Mouse (Mus musculus) intestine, postnatal 0 days (tissue): ENCODE data around the gene Trp53rkb. TPM values are rescaled to one million over a fixed set of nuclear protein-coding genes. Genes with fewer than 3 reads are reported as not detected.
A peak's percentile ranks its signal among the peaks of the same experiment; 100 is the strongest.

Source experiments
- ATAC-seq: fragments of 200-750 bp; cut with Nextera tagmentation; 2 replicates; pipeline ENCODE4 v1.8.0; 2017; ENCODE audit warnings: mild to moderate bottlenecking, moderate TSS enrichment, moderate library complexity
- H3K27ac ChIP-seq: fragments of 300-500 bp; sonication (generic); 2 replicates; pipeline ENCODE4 v1.5.1; 2014; ENCODE audit warnings: mild to moderate bottlenecking, low read depth, low read length, moderate library complexity
- H3K27me3 ChIP-seq: fragments of 300-500 bp; sonication (generic); replicated peaks from 2 replicates; pipeline ENCODE4 v1.6.1; 2014; ENCODE audit warnings: low read length, mixed read lengths; ENCODE audit not compliant: control insufficient read depth, insufficient read depth
- H3K36me3 ChIP-seq: fragments of 300-500 bp; sonication (generic); 2 replicates; pipeline ENCODE4 v1.6.1; 2014; ENCODE audit warnings: mild to moderate bottlenecking, moderate library complexity; ENCODE audit not compliant: control insufficient read depth, insufficient read depth
- H3K4me1 ChIP-seq: fragments of 300-500 bp; sonication (generic); replicated peaks from 2 replicates; pipeline ENCODE4 v1.6.1; 2014; ENCODE audit warnings: antibody characterized with exemption, low read length, mixed read lengths; ENCODE audit not compliant: control insufficient read depth, insufficient read depth
- H3K4me2 ChIP-seq: fragments of 300-500 bp; sonication (generic); replicated peaks from 2 replicates; pipeline ENCODE4 v1.6.1; 2014; ENCODE audit warnings: low read depth, mild to moderate bottlenecking, moderate library complexity
- H3K4me3 ChIP-seq: fragments of 300-500 bp; sonication (generic); 2 replicates; pipeline ENCODE4 v1.5.1; 2014; ENCODE audit warnings: low read depth, low read length
- H3K9ac ChIP-seq: fragments of 300-500 bp; sonication (generic); 2 replicates; pipeline ENCODE4 v1.6.1; 2014; ENCODE audit warnings: mild to moderate bottlenecking, low read depth, low read length
- H3K9me3 ChIP-seq: fragments of 300-500 bp; sonication (generic); 2 replicates; pipeline ENCODE4 v1.6.1; 2016; ENCODE audit warnings: mixed run types; ENCODE audit not compliant: control insufficient read depth
- CTCF ChIP-seq: sonication (generic); IDR thresholded peaks from 2 replicates; pipeline ENCODE4 v1.5.1; 2016; ENCODE audit warnings: low read depth, mild to moderate bottlenecking, control low read depth, antibody characterized with exemption, moderate library complexity
- WGBS: fragments of 180-500 bp; shearing (Covaris S2); extraction: QIAGEN DNeasy Blood & Tissue Kit; methylation state at CpG from one replicate; pipeline ENCODE4 v1.1.7; 2014; 5-methylcytosine and 5-hydroxymethylcytosine counted together
- polyA plus RNA-seq: library from polyadenylated mRNA; unstranded; fragments of >200 nt; fragmentation: Nextera tagmentation; extraction: Ambion mirVana; gene quantifications from 2 replicates; pipeline ENCODE4 v1.2.1, GENCODE M21; 2015

Trp53rkb gene
- polyA plus RNA-seq, 1 experiment from 2014 or later: 3.7 TPM

DNA sequence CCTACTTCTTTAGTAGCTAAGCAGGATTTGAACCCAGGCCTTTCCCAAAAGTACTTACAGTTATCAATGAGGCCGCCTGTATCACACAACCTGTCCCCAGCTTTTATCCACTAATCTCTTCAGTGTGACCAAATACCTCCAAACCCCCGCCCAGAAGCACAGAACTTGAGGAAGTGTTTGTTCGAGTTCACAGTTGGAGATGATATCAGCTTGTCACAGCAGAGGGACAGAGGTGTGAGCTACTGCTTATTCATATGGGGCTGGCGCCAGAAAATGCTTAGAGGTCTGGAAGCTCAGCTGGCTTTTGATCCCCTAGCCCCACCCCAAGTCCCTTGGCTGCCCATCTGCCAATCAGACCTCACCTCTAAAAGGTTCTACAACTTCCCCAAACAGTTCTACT lies 38.1 kb upstream of the Trp53rkb start:
- Histone ChIP-seq H3K4me1 (no peaks in the 10 kb centered on the region), H3K36me3 (no peaks in the 10 kb centered on the region), H3K27ac (no peak overlapping the region), H3K9me3 (no peaks in the 10 kb centered on the region), H3K4me3 (no peak overlapping the region), H3K27me3 (no peaks in the 10 kb centered on the region), H3K9ac (no peak overlapping the region), H3K4me2 (no peak overlapping the region)
- TF ChIP-seq CTCF: no peak
- WGBS: 50% methylated on average over 4 of the region's 4 CpGs
- ATAC-seq: no peak

DNA sequence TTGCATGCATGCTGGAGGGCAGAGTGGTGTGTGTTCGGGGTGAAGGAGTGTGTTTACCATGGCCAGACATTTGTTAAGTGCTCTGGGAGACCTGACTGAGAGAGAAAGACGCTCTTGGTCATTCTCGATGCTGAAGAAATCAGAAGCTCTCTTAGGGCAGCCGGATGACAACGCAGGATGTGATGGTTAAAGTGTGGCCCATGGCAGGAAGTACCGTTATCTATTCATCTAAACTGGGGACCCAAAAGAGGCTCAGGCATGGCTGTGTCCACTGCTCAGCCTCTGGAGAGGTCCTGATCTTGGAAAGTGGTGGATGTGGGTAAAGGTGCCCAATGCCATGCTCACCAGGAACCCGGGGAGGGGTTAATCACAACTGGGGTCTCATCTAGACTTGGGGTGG lies 37.6 kb upstream of the Trp53rkb start:
- no peaks in the 10 kb centered on the region for H3K27me3 ChIP-seq
- ATAC-seq: no peak
- H3K36me3 ChIP-seq: no peaks in the 10 kb centered on the region
- H3K4me3 ChIP-seq: no peak overlapping the region
- WGBS: 68% methylated on average over 7 of the region's 7 CpGs
- H3K4me1 ChIP-seq: no peaks in the 10 kb centered on the region
- no peak overlapping the region for H3K9ac ChIP-seq
- H3K9me3 ChIP-seq: no peaks in the 10 kb centered on the region
- H3K4me2 ChIP-seq: no peak overlapping the region
- TF ChIP-seq CTCF: no peak
- H3K27ac ChIP-seq: no peak overlapping the region

GRCm38 (mm10) chr2:166757969-166758368 lies 34.4 kb upstream of the Trp53rkb start:
- WGBS: 19% methylated on average over 3 of the region's 3 CpGs
- ATAC-seq: no peak
- no peak overlapping the region for H3K4me3 ChIP-seq
- no peak for TF ChIP-seq CTCF
- no peaks in the 10 kb centered on the region for H3K36me3 ChIP-seq
- H3K4me1 ChIP-seq: no peaks in the 10 kb centered on the region
- no peaks in the 10 kb centered on the region for H3K27me3 ChIP-seq
- H3K9me3 ChIP-seq: no peaks in the 10 kb centered on the region
- no peak overlapping the region for H3K27ac ChIP-seq
- no peak overlapping the region for H3K4me2 ChIP-seq
- no peak overlapping the region for H3K9ac ChIP-seq

DNA sequence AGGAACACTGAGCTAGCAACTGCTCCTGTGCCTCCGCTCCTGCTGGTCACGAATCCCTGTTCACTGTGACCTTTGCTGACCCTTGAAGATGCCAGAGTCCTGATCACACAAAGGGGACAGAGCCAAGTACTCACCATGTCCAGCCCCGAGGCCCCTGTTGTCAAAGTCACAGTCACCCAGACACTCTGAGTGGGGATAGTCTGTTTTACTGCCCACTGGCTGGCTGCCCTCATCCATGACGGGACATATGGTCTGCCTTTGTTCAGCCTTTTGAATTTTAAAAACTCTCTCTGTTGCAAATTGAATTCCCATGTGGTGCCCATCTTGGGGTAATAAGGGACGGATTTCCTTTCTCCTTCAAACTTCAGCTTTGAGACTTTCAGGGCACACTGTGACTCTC lies 28.3 kb upstream of the Trp53rkb start:
- Histone ChIP-seq H3K36me3 (no peaks in the 10 kb centered on the region), H3K4me3 (no peak overlapping the region), H3K27ac (no peak overlapping the region), H3K9ac (no peak overlapping the region), H3K4me1 (no peaks in the 10 kb centered on the region), H3K4me2 (no peak overlapping the region), H3K27me3 (no peaks in the 10 kb centered on the region), H3K9me3 (no peaks in the 10 kb centered on the region)
- no peak for ATAC-seq
- WGBS: 57% methylated on average over 5 of the region's 5 CpGs
- no peak for TF ChIP-seq CTCF

DNA sequence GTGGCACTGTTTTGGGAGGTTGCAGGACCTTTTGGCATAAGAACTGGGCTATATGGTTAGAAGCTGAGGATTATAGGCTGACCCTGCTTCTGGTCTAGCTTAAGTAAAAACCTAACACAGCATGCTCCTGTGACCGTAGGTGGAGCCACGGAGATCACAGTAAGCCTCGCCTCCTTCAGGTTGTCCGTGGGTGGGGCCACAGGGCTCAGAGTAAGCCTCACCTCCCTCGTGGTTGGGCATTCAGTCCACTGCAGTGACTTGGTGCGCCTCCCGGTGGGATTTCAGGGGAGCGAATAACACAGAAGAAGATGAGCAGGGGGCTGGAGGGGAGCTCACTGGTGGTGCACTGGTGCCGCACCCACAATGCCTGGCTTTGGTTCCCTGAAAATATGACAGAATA lies 24.7 kb upstream of the Trp53rkb start:
- WGBS: 66% methylated on average over 9 of the region's 9 CpGs
- Histone ChIP-seq H3K4me1 (no peaks in the 10 kb centered on the region), H3K9ac (no peak overlapping the region), H3K27ac (no peak overlapping the region), H3K4me2 (no peak overlapping the region), H3K9me3 (no peaks in the 10 kb centered on the region), H3K36me3 (no peaks in the 10 kb centered on the region), H3K4me3 (no peak overlapping the region), H3K27me3 (no peaks in the 10 kb centered on the region)
- no peak for ATAC-seq
- TF ChIP-seq CTCF: no peak

DNA sequence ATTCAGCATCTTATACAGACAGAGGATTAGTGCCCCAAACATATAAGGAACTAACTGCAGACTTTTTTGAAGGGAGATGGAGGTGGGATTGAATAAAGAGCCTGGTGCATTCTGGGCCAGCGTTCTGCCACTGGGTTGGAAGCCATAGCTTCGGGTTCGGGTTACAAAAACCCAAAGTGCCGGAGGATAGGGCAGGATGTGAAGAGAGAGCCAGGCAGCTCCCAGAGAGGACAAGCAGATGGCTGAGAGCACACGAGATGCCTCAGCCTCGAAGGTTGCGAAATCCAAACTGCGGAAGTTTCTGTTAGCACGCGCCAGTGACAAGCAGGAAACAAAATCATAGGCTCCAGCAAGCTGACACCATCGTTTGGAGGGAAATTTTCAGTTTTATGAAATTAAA lies 20.9 kb upstream of the Trp53rkb start:
- Histone ChIP-seq H3K4me1 (no peaks in the 10 kb centered on the region), H3K4me3 (no peak overlapping the region), H3K27me3 (no peaks in the 10 kb centered on the region), H3K9ac (no peak overlapping the region), H3K36me3 (no peaks in the 10 kb centered on the region), H3K27ac (no peak overlapping the region), H3K4me2 (no peak overlapping the region), H3K9me3 (no peaks in the 10 kb centered on the region)
- 0 out of 2 replicates have a peak, but pooled peaks have one; percentile 33 for ATAC-seq
- no peak for TF ChIP-seq CTCF
- 37% methylated on average over 11 of the region's 11 CpGs for WGBS

GRCm38 (mm10) chr2:166773587-166773986 lies 18.7 kb upstream of the Trp53rkb start:
- Histone ChIP-seq H3K4me3 (no peak overlapping the region), H3K4me2 (no peak overlapping the region), H3K27me3 (no peaks in the 10 kb centered on the region), H3K9ac (no peak overlapping the region), H3K4me1 (no peaks in the 10 kb centered on the region), H3K9me3 (no peaks in the 10 kb centered on the region), H3K36me3 (no peaks in the 10 kb centered on the region), H3K27ac (no peak overlapping the region)
- no peak for TF ChIP-seq CTCF
- 85% methylated on average over 10 of the region's 10 CpGs for WGBS
- ATAC-seq: no peak
